Mouse (Mus musculus): ENCODE data around the gene Adamtsl1.

Gene Adamtsl1

GRCm38 (mm10) chr4:86191195-86191594 is 677.2 kb downstream of the Adamtsl1 start:
- DNase-seq (ENCODE audit: low read depth, low spot score): no peak

- DNase-seq (ENCODE audit: low read depth, low spot score): no peak
Measured at GRCm38 (mm10) chr4:86201766-86202165, 687.8 kb downstream of the Adamtsl1 start.

DNA sequence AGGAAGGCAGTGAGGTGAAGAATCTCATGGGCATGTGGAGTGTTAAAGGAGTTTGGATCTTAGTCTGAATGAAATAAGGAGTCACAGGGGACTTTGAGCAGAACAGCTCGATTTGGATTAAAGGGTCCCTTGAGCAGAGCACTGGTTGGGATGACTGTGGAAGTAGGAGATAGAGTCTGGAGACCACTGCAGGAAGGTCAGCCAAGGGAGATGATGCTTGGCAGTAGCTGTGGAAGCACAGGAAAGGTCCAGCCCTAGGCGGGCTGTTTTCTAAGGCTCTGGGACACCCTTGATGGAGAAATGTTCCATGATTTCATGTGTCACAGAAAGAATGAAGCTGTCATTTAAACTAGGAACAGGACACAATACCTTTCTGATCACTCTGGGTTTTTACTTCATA is 689.3 kb downstream of the Adamtsl1 start:
- no peak for DNase-seq (ENCODE audit: low read depth, low spot score)

DNA sequence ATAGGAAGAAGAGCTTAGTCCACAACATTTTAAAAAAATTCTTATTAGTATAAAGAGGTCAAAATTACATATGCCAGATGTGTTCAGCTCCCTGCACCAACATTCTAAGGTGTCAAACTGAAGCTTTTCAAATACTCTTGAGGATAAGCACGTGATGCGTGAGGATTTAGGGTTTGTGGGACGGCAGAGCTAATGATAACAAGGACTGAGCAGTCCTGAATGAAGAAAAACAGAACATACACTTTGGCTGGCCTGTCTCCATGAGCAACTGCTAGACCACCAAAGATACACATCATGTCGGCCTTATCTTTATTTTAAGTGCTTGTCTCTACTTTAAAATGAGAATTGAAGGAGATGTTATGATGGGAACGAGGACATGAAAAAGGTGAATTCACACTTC is 710.9 kb downstream of the Adamtsl1 start:
- no peak for DNase-seq (ENCODE audit: low read depth, low spot score)

- no peak for DNase-seq (ENCODE audit: low read depth, low spot score)
Measured at GRCm38 (mm10) chr4:86227096-86227495, 713.1 kb downstream of the Adamtsl1 start.

GRCm38 (mm10) chr4:86233197-86233596 is 719.2 kb downstream of the Adamtsl1 start:
- no peak for DNase-seq (ENCODE audit: low read depth, low spot score)

DNA sequence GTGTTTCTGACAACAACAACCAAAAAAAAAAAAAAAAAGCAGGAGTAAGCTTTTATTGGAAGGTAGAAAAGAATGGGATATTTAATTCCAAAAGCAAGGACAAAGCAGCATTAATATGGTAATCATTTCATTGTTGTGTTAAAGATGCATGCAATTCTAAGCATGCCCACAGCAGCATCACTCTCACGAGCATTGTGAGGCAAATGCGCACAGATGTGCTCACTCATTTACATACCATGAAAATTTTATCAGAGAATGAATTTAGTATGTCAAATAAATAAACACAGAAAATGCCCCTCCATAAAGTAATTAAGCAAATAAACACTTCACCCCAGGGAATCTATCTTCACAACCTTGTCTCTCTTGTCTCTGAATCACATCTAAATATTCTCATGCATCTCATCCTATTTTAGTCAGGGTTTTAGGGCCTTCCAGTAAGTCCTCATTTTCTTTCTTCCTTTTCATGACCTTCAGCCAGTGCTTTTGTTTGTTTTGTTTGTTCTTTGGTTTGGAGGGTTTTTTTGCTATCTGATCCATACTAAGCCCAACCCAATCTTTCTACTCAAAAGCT is 728.0 kb downstream of the Adamtsl1 start:
- DNase-seq (ENCODE audit: low read depth, low spot score): no peak

- DNase-seq (ENCODE audit: low read depth, low spot score): no peak
Measured at GRCm38 (mm10) chr4:86270085-86270484, 756.1 kb downstream of the Adamtsl1 start.

DNA sequence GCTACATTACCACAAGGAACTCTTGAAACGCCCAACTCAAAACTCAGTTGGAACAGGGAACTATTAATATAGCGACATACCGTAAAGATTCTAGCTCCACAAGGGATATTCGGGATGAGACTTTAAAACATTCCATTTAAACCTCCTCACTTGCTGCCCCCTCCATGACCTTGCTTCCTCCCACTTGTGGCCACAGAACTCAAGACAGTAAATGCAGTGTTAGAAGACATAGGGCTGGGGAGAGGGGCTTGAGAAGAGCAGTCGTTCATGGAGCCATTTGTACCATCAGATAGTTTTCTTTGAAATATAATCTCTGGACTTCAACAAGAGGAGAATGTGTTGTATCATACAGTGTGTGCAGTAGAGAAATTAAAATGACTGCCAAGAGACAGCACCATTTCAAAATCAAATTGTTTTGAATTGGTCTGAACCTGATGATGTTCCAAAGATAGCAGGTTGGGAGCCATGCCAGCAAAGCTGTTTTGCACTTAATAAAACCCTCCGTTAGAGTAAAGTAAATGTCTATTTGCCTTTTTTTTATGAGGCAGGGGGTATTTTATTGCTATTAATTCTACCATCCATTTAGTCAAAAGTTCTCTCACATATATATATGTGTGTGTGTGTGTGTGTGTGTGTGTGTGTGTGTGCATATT is 759.9 kb downstream of the Adamtsl1 start:
- no peak for DNase-seq (ENCODE audit: low read depth, low spot score)

DNA sequence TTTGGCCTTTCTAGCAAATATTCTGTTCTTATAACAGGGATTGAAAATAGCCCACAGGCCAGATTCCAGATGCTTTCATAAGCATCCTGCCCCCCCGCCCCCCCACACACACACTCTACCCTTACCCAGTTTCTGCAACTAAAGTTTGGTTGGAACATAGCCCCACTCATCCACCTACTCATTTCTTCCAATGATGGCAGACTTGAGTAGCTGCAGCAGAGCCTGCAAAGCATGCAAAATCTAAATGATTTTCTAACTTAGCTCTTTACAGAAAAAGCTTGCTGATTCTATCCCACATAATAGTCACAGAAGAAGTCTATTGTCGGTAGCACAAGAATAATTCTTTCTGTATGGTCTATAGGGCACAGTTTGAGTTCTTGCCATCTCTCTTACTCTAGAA is 760.7 kb downstream of the Adamtsl1 start:
- no peak for DNase-seq (ENCODE audit: low read depth, low spot score)

DNA sequence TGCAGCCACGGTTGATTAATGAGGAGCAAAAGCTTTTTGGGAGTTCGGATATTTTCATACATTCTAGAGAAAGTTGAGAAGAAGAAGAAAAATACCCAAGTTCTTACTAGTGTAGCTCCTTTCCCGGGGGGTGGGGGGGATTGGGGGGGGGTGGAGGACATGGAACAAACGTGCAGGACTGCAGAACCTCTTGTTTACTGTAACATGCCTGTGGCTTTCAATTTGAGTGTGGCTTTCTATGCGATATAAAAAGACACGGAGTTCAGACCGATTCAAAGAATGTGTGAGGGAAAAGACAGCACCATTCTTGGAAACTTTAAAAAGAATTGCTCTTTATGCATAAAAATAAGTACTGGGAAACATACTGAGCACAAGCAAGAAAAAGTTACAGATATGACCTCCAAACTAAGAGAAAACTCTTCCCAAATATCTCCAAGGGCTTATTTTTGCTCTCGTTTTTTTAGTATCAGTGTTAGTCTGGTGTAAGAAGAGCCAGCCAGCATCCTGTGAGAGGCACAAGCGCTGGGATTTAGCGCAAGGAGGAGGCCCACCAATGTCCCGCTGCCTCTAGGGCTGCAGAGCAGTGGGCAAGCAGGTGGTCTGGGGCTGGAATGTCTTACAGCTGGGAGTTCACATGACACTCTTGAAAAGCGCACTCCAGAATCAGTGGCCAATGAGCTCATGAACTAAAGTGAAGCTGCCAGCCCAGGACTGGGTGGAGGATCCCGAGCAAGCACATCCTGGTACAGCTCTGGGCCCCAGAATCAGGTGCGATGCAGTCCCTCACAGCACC is 762.2 kb downstream of the Adamtsl1 start:
- DNase-seq (ENCODE audit: low read depth, low spot score): no peak

DNA sequence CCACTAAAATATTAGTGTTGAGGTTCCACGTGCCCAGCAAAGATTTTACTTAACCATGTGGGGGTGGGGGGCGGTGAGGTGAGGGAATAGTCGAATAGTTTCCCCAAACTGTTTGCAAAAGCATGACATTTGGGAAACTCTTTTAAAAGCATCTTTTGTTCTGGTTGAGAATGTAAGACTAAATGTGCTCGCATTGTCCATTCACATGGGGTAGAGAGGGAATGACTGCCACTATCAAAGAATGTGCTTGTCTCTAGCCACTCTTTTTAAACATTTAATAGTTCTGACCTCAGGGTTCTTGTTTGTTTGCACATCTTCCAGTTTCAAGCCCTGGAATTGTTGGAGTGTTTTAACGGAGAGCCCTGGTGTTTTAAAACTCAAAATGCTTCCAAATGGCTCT is 764.6 kb downstream of the Adamtsl1 start:
- no peak for DNase-seq (ENCODE audit: low read depth, low spot score)

GRCm38 (mm10) chr4:86286572-86286971 is 772.6 kb downstream of the Adamtsl1 start:
- DNase-seq (ENCODE audit: low read depth, low spot score): no peak

GRCm38 (mm10) chr4:86288264-86288663 is 774.3 kb downstream of the Adamtsl1 start:
- DNase-seq (ENCODE audit: low read depth, low spot score): no peak

DNA sequence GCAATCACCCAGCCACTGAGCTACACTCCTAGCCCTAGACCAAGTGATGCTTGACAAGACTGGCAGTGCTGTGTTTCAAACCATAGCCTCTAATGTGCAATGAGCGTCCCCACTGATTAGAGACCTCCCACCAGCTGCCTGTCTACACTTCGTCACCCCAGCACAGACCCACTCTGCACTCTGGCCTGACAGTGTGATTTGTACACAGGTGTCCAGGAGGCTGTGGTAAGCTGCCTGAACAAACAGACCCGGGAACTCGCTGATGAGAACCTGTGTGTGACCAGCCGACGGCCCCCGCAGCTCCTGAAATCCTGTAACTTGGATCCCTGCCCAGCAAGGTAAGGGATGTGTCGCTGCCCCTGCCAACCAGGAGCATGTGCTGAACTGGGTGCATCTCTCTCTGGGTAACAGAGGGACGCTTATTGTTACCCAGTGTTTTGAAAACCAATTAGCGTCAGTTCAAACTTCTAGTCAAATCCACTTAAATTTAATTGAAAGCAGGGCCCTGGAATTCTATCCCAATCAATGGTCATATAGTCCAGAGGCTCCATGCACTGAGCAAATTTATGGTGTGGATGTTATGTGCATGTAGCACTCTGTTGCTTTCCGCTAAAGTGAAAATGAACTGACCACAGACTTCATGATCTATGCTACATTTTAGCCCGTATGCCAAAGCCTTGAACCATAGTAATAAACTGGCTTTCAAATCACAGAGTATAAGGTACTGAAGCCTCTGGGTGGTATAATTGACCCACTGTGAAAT is 775.7 kb downstream of the Adamtsl1 start:
- DNase-seq (ENCODE audit: low read depth, low spot score): no peak

GRCm38 (mm10) chr4:86294828-86295251 is 780.9 kb downstream of the Adamtsl1 start:
- DNase-seq (ENCODE audit: low read depth, low spot score): no peak

- DNase-seq (ENCODE audit: low read depth, low spot score): no peak
Measured at GRCm38 (mm10) chr4:86301469-86301868, 787.5 kb downstream of the Adamtsl1 start.

DNA sequence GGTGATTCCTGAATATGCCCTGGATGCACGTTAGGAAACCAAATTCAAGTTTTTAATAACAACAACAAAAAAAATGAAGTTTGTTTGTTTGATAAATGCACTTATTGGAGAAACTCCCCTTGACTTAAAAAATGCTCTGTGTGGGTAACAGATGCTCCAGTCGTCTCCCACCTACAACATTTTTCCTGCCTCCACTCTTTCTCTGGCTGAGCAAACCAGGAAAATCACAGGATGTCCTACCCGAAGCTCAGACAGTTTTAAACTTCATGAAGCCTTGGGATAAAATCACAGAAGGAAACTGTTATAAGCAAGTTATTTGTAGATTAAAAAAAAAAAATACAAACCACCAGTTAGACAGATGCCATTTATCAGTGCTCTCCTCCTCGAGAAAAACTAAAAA is 788.1 kb downstream of the Adamtsl1 start:
- no peak for DNase-seq (ENCODE audit: low read depth, low spot score)

GRCm38 (mm10) chr4:86306753-86307152 is 792.8 kb downstream of the Adamtsl1 start:
- no peak for DNase-seq (ENCODE audit: low read depth, low spot score)

DNA sequence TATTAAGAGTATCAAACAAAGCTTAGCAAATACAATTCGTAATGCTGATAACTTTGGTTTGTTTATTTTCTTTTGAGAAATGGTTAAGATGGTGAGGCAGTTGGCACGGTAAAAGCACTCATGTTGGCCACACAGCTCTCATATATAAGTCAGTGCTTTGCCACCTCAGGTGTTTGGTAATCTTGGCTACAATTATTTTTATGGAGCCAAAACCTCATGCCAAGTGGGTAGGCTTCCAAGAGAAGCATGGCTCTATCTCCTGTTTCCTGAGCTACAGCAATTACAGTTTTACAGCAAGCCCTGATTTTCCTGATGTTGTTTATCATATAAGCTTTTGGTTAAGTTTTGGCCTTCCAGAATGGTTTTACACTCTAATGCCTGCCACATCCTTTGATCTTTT is 795.2 kb downstream of the Adamtsl1 start:
- DNase-seq (ENCODE audit: low read depth, low spot score): no peak

GRCm38 (mm10) chr4:86310806-86311730 is 797.1 kb downstream of the Adamtsl1 start:
- no peak for DNase-seq (ENCODE audit: low read depth, low spot score)
